Mouse (Mus musculus): ENCODE results near the gene Dars2.

DNA sequence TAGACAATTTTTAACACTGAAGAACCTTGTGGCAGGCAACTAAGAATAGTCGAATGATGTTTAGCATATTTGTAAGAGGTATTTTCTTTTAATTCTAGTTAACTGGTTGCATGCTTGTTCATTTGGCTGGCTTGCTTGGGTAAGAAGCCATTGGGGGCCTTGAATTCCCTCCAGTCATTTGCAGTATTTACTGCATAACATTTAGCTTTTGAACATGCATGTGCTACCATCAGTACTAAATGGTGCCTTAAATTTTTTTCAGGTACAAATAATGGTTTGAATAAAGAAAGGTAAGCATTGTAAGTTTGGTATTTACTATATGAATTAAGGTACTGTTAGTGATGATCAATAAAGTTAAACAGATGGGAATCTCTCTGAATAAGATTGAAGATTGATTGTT is 33.4 kb downstream of the Dars2 start:
- TF ChIP-seq CTCF (IDR thresholded peaks at IDR 0.05; ENCODE audit: extremely low read depth, insufficient read depth, low read length) = no peak
- TF ChIP-seq POLR2A (IDR thresholded peaks at IDR 0.05; ENCODE audit: extremely low read depth, insufficient read depth, low read length) = no peak
